Mouse (Mus musculus) thymus, adult 2 months (tissue): Measurements from ENCODE around the gene Fen1. TPM values are rescaled to one million over a fixed set of nuclear protein-coding genes. Genes with fewer than 3 reads are reported as not detected.
"Not testable (repeated sequence)": the region's sequence is repeated elsewhere in the genome, so short reads cannot be mapped to it uniquely, and the experiment has no call there.

ENCODE experiments used
- DNase-seq: peaks from one replicate; pipeline ENCODE4 v3.0.0; 2021
- H3K27ac ChIP-seq: fragments of 200-500 bp; 2 replicates; pipeline ENCODE4 v1.5.1; 2012; ENCODE audit warnings: low read length, control low read depth; ENCODE audit not compliant: control insufficient read depth, insufficient read depth
- H3K27me3 ChIP-seq: fragments of 200-500 bp; 2 replicates; pipeline ENCODE4 v1.6.1; 2012; ENCODE audit warnings: mild to moderate bottlenecking, low read length, moderate library complexity, mixed read lengths; ENCODE audit not compliant: control insufficient read depth, insufficient read depth
- H3K36me3 ChIP-seq: fragments of 200-500 bp; 2 replicates; pipeline ENCODE4 v1.6.1; 2012; ENCODE audit warnings: mild to moderate bottlenecking, low read length, moderate library complexity; ENCODE audit not compliant: control insufficient read depth, insufficient read depth
- H3K4me1 ChIP-seq: fragments of 200-500 bp; replicated peaks from 2 replicates; pipeline ENCODE4 v1.6.1; 2012; ENCODE audit warnings: low read length; ENCODE audit not compliant: control insufficient read depth, insufficient read depth
- H3K4me3 ChIP-seq: fragments of 200-500 bp; 2 replicates; pipeline ENCODE4 v1.5.1; 2012; ENCODE audit warnings: mild to moderate bottlenecking, low read length, control low read depth, moderate library complexity; ENCODE audit not compliant: control insufficient read depth, insufficient read depth
- CTCF ChIP-seq: fragments of 200-500 bp; IDR thresholded peaks from 2 replicates; pipeline ENCODE4 v1.5.1; 2012; ENCODE audit warnings: mild to moderate bottlenecking, control low read depth, low read length, moderate library complexity, borderline replicate concordance; ENCODE audit not compliant: control insufficient read depth, poor library complexity, insufficient read depth; ENCODE audit errors: extremely low read depth
- POLR2A ChIP-seq: fragments of 200-500 bp; IDR thresholded peaks from 2 replicates; pipeline ENCODE4 v1.6.1; 2012; ENCODE audit warnings: mild to moderate bottlenecking, low read length, control low read depth, moderate library complexity; ENCODE audit not compliant: control insufficient read depth, poor library complexity, insufficient read depth; ENCODE audit errors: extremely low read depth
- WGBS: fragments of 180-500 bp; shearing (Covaris S2); methylation state at CpG from one replicate; pipeline ENCODE4 v1.1.7; 2018; 5-methylcytosine and 5-hydroxymethylcytosine counted together
- polyA plus RNA-seq: library from polyadenylated mRNA; depleted of rRNA; stranded (reverse); fragments of >200 nt; gene quantifications from 2 replicates; pipeline ENCODE4 v1.2.3, GENCODE M21; 2012

The Fen1 gene
- polyA plus RNA-seq, 1 experiment: 43.8 TPM

- TF ChIP-seq POLR2A (no peak), CTCF (no peak)
- WGBS: 33% methylated on average over 5 of the region's 5 CpGs
- DNase-seq: no peak
- no peak overlapping the region for H3K4me3 ChIP-seq
- H3K36me3 ChIP-seq: no peaks in the 10 kb centered on the region
- 0 out of 2 replicates have a peak, but pooled peaks cover 3% of the 10 kb centered on the region for H3K4me1 ChIP-seq
- no peak overlapping the region for H3K27ac ChIP-seq
- no peaks in the 10 kb centered on the region for H3K27me3 ChIP-seq
Measured at GRCm38 (mm10) chr19:10173116-10173718, 30.8 kb downstream of the Fen1 start.

- no peak overlapping the region for H3K27ac ChIP-seq
- 0 out of 2 replicates have a peak, but pooled peaks cover 3% of the 10 kb centered on the region for H3K4me1 ChIP-seq
- no peaks in the 10 kb centered on the region for H3K36me3 ChIP-seq
- no peak for DNase-seq
- no peak overlapping the region for H3K4me3 ChIP-seq
- TF ChIP-seq POLR2A: no peak
- TF ChIP-seq CTCF: no peak
- no peaks in the 10 kb centered on the region for H3K27me3 ChIP-seq
Measured at GRCm38 (mm10) chr19:10171846-10172245, 32.1 kb downstream of the Fen1 start.

- Histone ChIP-seq H3K27ac (no peak overlapping the region), H3K27me3 (no peaks in the 10 kb centered on the region), H3K36me3 (no peaks in the 10 kb centered on the region), H3K4me1 (0 out of 2 replicates have a peak, but pooled peaks cover 3% of the 10 kb centered on the region), H3K4me3 (no peak overlapping the region)
- TF ChIP-seq CTCF: no peak
- TF ChIP-seq POLR2A: no peak
- no peak for DNase-seq
- 89% methylated on average over 7 of the region's 7 CpGs for WGBS
Measured at GRCm38 (mm10) chr19:10171359-10171758, 32.6 kb downstream of the Fen1 start.

- no peak for TF ChIP-seq POLR2A
- TF ChIP-seq CTCF: no peak
- Histone ChIP-seq H3K4me1 (0 out of 2 replicates have a peak, but pooled peaks cover 3% of the 10 kb centered on the region), H3K27me3 (no peaks in the 10 kb centered on the region), H3K27ac (no peak overlapping the region), H3K4me3 (no peak overlapping the region), H3K36me3 (no peaks in the 10 kb centered on the region)
- DNase-seq: no peak
- WGBS: 91% methylated on average over 1 of the region's 1 CpGs
Measured at GRCm38 (mm10) chr19:10170466-10170865, 33.5 kb downstream of the Fen1 start.

DNA sequence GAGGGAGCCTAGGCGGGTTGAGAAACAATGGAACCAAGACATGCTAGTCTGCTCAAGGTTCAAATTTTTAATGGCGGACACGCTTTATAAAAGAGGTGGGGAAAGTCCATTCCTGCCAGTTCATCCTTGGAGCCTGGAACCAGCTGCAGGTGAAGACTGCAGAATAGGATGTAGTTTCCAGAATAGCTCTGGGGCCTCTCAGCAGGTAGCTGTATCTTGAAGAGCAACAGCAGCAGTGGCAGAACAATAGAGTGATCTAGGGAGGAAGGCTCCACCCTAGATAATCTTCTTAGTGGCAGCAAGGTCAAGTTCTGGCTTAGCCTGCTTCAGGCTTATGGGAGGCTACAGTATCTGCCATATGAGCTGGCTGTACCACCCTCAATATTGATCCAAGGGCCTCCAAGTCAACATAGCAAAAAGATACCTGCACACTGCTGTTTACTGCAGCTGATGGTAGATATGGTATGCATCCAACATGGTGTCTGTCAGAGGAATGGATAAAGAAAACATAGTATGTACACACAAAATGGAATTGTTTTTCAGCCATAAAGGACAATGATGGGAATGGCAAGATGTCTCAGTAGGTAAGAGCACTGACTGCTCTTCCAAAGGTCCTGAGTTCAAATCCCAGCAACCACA is 34.2 kb downstream of the Fen1 start:
- not testable (repeated sequence) for DNase-seq, H3K27me3 ChIP-seq, H3K27ac ChIP-seq, H3K4me3 ChIP-seq, H3K4me1 ChIP-seq, H3K36me3 ChIP-seq
- WGBS: 96% methylated on average over 3 of the region's 3 CpGs

GRCm38 (mm10) chr19:10169179-10169578 is 34.8 kb downstream of the Fen1 start:
- no peak for DNase-seq
- no peaks in the 10 kb centered on the region for H3K36me3 ChIP-seq
- no peak overlapping the region for H3K27ac ChIP-seq
- no peak overlapping the region for H3K4me3 ChIP-seq
- TF ChIP-seq CTCF: no peak
- TF ChIP-seq POLR2A: no peak
- H3K4me1 ChIP-seq: 0 out of 2 replicates have a peak, but pooled peaks cover 3% of the 10 kb centered on the region
- no peaks in the 10 kb centered on the region for H3K27me3 ChIP-seq

DNA sequence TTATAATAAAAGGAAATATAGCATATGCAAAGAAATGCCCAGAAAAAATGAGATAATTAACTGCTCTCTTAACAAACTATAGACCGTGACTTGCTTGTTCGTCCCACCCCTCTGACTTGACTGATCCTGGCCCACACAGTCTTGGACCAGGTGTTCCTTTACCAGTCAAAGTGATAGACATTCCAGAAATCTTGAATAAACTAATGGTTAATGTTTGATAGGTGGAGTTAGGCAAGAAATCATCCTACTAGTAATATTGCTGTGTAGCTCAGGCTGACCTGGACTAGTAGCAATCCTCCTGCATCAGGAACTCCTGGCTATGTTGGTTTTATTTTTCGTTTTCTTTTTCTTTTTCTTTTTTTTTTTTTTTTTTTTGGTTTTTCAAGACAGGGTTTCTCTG is 35.5 kb downstream of the Fen1 start:
- 0 out of 2 replicates have a peak, but pooled peaks cover 3% of the 10 kb centered on the region for H3K4me1 ChIP-seq
- WGBS: 90% methylated on average over 3 of the region's 3 CpGs
- no peak for DNase-seq

More for the DNA sequence above, 35.5 kb downstream of the Fen1 start:
- Histone ChIP-seq H3K4me3 (no peak overlapping the region), H3K27ac (no peak overlapping the region), H3K36me3 (no peaks in the 10 kb centered on the region), H3K27me3 (no peaks in the 10 kb centered on the region)
- TF ChIP-seq POLR2A (no peak), CTCF (no peak)
